Mouse (Mus musculus): ENCODE measurements around the gene Cd276.

- TF ChIP-seq POLR2A (IDR thresholded peaks at IDR 0.05; ENCODE audit: borderline replicate concordance, low read depth, low read length) (no peak), CTCF (IDR thresholded peaks at IDR 0.05; ENCODE audit: low read depth, low read length) (no peak)
These were observed 5.0 kb upstream of the Cd276 start for GRCm38 (mm10) chr9:58560211-58560610.
